Mouse (Mus musculus) adrenal gland, postnatal 25 days (tissue): Measurements from ENCODE around the gene Trafd1. TPM values are rescaled to one million over a fixed set of nuclear protein-coding genes. Genes with fewer than 3 reads are reported as not detected.
"Not testable (repeated sequence)": the region's sequence is repeated elsewhere in the genome, so short reads cannot be mapped to it uniquely, and the experiment has no call there.

ENCODE experiments used
- DNase-seq: peaks from one replicate; pipeline ENCODE4 v3.0.0; 2021; ENCODE audit warnings: mixed read lengths
- total RNA-seq: library from RNA; stranded (reverse); gene quantifications from 2 replicates; pipeline ENCODE4 v1.2.3, GENCODE M21; 2021

Gene Trafd1
- total RNA-seq, 1 experiment from 2014 or later: 50.7 TPM

DNA sequence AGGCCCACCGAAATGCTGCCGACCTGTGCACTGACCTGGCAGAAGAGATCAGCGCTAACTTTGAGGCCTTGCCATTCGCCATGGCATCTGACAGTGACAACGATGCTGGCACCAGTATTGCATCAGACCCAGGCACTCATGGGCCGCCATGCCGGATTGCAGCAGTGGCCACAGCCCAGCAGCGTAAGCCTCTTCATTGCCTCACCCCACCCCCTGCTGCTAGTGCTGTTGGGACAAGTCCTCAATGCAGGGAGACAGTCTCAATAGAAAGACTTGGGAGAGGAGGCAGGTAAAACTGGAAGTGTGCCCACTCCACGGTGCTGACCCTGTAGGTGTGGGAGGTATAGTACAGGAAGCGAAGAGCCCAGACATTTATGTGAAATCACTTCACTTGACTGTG, 53.7 kb downstream of the Trafd1 start:
- DNase-seq: no peak

DNA sequence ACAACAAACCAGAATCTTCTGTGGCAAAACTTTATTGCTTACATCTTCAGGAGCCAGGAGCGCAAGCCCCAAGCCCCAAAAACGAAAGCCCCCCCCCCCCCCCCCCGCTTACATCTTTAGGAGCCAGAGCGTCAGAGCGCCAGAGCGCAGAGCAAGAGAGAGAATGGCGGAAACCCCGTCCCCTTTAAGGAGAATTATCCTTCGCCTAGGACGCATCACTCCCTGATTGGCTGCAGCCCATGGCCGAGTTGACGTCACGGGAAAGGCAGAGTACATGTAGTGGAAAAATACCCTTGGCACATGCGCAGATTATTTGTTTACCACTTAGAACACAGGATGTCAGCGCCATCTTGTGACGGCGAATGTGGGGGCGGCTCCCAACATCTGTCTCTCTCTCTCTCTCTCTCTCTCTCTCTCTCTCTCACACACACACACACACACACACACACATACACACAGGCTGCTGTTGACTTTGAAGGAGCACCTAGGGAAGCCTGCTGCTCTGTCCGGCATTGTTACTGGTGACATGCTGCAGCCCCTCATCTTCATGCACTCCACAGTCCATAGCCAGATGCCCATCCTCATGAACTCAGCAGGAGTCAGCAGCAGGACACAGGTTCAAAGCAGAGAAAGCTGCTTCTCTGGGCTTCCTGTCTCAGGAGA, 55.1 kb downstream of the Trafd1 start:
- not testable (repeated sequence) for DNase-seq

DNA sequence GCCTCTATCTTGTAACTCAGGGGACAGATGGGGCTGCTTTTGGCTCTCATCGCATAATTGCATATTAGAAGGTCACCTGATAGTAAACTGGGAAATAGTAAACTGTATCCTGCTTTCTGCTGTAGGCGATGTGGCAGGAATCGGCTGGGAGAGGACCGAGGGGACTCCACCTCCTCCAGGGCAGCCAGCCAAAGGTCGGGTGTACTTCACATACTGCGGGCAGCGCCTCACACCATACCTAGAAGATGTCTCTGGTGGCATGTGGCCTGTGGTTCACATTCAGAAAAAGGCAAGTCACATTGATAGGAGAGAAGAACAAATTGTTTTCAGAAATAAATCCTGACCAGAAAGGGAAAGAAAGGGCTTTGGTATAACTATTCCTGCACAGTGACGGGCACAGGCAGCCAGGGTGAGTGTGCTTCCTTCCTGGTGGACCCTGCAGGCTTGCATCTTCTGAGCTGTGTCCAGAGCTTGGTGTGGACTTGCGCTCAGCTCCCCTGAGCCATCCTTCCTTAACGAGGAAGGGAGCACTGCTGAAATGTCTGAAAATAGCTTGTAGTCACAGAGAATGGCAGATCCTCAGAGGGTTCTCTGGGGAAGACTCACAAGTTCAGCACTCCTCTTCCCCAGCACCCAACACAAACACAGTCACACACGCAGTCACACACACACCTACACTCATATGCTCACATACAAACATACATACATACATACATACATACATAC, 55.9 kb downstream of the Trafd1 start:
- DNase-seq: peak; percentile 24

DNA sequence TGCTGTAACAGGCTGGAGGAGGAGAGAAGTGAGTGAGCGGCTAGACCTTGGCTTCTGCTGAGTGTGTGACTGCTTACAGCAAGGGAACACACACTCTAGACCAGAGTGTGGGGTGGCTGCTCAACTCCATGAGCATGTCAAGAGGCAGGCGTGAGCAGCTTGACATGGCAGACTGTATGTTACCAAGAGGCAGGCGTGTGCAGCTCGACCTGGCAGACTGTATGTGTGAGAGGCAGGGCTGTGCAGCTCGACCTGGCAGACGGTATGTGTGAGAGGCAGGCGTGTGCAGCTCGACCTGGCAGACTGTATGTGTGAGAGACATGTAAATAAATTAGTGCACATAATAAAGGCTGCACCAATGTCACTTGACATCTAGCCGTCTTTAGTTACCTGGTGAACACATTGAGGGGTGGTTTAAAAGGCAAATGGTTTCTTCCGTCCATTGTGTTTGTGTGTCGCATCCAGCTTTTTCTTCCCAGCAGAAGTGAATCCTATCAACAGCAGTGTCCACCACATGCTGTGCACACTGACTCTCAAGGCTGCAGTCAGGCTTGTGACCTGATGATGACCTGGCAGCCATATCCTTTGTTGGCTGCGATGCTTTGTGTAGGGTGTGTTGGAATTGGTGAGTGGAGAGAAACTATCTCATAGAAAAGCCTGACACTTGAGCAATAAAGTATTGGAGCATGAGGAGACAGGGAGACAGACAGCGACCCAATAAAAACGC, 59.2 kb downstream of the Trafd1 start:
- DNase-seq: no peak

Other genes with a start within 250 kb of the Trafd1 start
- 92.7 and 98.6 TPM in 2 replicates for gene Ptpn11, start 194.2 kb downstream of the Trafd1 start, total RNA-seq
- gene Rpl6, start 181.2 kb downstream of the Trafd1 start, total RNA-seq: 923 and 949 TPM in 2 replicates
- gene Hectd4, start 165.4 kb downstream of the Trafd1 start, total RNA-seq: 29.8 and 35.7 TPM in 2 replicates
- gene Naa25, start 12.3 kb upstream of the Trafd1 start, total RNA-seq: 35.2 and 38.6 TPM in 2 replicates
- gene Tmem116, start 66.3 kb upstream of the Trafd1 start, total RNA-seq: 5.5 and 8.1 TPM in 2 replicates
- 96.8 and 103 TPM in 2 replicates for gene Erp29, start 66.9 kb upstream of the Trafd1 start, total RNA-seq
- gene Adam1b, start 117.8 kb upstream of the Trafd1 start, total RNA-seq: not detected in 2 replicates
- 6.4 and 7.9 TPM in 2 replicates for gene Adam1a, start 159.8 kb upstream of the Trafd1 start, total RNA-seq
- not detected in 2 replicates for gene Gm42878, start 159.8 kb upstream of the Trafd1 start, total RNA-seq
- gene Mapkapk5, start 160.3 kb upstream of the Trafd1 start, total RNA-seq: 72.2 and 105 TPM in 2 replicates
- gene Aldh2, start 208.2 kb upstream of the Trafd1 start, total RNA-seq: 1,568 and 1,679 TPM in 2 replicates
- 19.8 and 26.7 TPM in 2 replicates for gene Acad12, start 233.3 kb upstream of the Trafd1 start, total RNA-seq